Mouse (Mus musculus) hindbrain, embryonic 14.5 days (tissue): ENCODE results near the gene Enah. TPM values are rescaled to one million over a fixed set of nuclear protein-coding genes. Genes with fewer than 3 reads are reported as not detected.

Experiments
- ATAC-seq: fragments of 200-750 bp; cut with Nextera tagmentation; 2 replicates; pipeline ENCODE4 v1.8.0; 2017; ENCODE audit warnings: moderate number of reproducible peaks, mild to moderate bottlenecking, moderate TSS enrichment, moderate library complexity; ENCODE audit not compliant: low FRiP score
- DNase-seq: peaks from one replicate; pipeline ENCODE4 v3.0.0-alpha.2; 2015; ENCODE audit warnings: low spot score
- H3K27ac ChIP-seq: fragments of 300-500 bp; sonication (generic); 2 replicates; pipeline ENCODE4 v1.5.1; 2014; ENCODE audit warnings: mild to moderate bottlenecking, moderate library complexity
- H3K27me3 ChIP-seq: fragments of 300-500 bp; sonication (generic); 2 replicates; pipeline ENCODE4 v1.6.1; 2014; ENCODE audit warnings: mild to moderate bottlenecking, low read length, mixed read lengths; ENCODE audit not compliant: control insufficient read depth, insufficient read depth
- H3K36me3 ChIP-seq: fragments of 300-500 bp; sonication (generic); replicated peaks from 2 replicates; pipeline ENCODE4 v1.6.1; 2014; ENCODE audit not compliant: control insufficient read depth, insufficient read depth
- H3K4me1 ChIP-seq: fragments of 300-500 bp; sonication (generic); replicated peaks from 2 replicates; pipeline ENCODE4 v1.6.1; 2014; ENCODE audit warnings: antibody characterized with exemption, low read length, mixed read lengths; ENCODE audit not compliant: control insufficient read depth, insufficient read depth
- H3K4me2 ChIP-seq: fragments of 300-500 bp; sonication (generic); replicated peaks from 2 replicates; pipeline ENCODE4 v1.6.1; 2014; ENCODE audit warnings: mild to moderate bottlenecking, moderate library complexity
- H3K4me3 ChIP-seq: fragments of 300-500 bp; sonication (generic); replicated peaks from 2 replicates; pipeline ENCODE4 v1.5.1; 2014; ENCODE audit warnings: mild to moderate bottlenecking, low read length
- H3K9ac ChIP-seq: fragments of 300-500 bp; sonication (generic); 2 replicates; pipeline ENCODE4 v1.6.1; 2014
- H3K9me3 ChIP-seq: fragments of 300-500 bp; sonication (generic); 2 replicates; pipeline ENCODE4 v1.6.1; 2016; ENCODE audit warnings: low read length; ENCODE audit not compliant: control insufficient read depth
- WGBS: fragments of 180-500 bp; shearing (Covaris S2); extraction: QIAGEN DNeasy Blood & Tissue Kit; methylation state at CpG from one replicate; pipeline ENCODE4 v1.1.7; 2014; 5-methylcytosine and 5-hydroxymethylcytosine counted together
- polyA plus RNA-seq: library from polyadenylated mRNA; unstranded; fragments of >200 nt; fragmentation: Nextera tagmentation; extraction: Ambion mirVana; gene quantifications from 2 replicates; pipeline ENCODE4 v1.2.1, GENCODE M21; 2014

Enah gene
- polyA plus RNA-seq, 1 experiment from 2014 or later, result 37.7 TPM

GRCm38 (mm10) chr1:182018397-182019265 is 1.2 kb downstream of the Enah start:
- Histone ChIP-seq H3K9me3 (no peaks in the 10 kb centered on the region), H3K4me1 (peaks cover 24% of the 10 kb centered on the region), H3K4me3 (peak overlapping the region; percentile 83), H3K27me3 (no peaks in the 10 kb centered on the region), H3K4me2 (peak overlapping the region; percentile 61), H3K36me3 (no peaks in the 10 kb centered on the region), H3K27ac (peak overlapping the region; percentile 94), H3K9ac (peak overlapping the region; percentile 97)
- ATAC-seq, result peak; percentile 19; the same call in 1 of the 2 replicates
- WGBS, result under 1% methylated on average over 29 of the region's 29 CpGs
- peak; percentile 69 for DNase-seq

- Histone ChIP-seq H3K27ac (no peak overlapping the region), H3K4me1 (no peaks in the 10 kb centered on the region), H3K9ac (no peak overlapping the region), H3K4me2 (no peak overlapping the region), H3K4me3 (no peak overlapping the region), H3K27me3 (no peaks in the 10 kb centered on the region), H3K36me3 (peaks cover 9% of the 10 kb centered on the region; the same call in 1 of the 2 replicates), H3K9me3 (no peaks in the 10 kb centered on the region)
- DNase-seq (no peak), ATAC-seq (no peak)
- 83% methylated on average over 1 of the region's 1 CpGs for WGBS
Measured at GRCm38 (mm10) chr1:182005831-182006230, 14.0 kb downstream of the Enah start.

- Histone ChIP-seq H3K9ac (no peak overlapping the region), H3K4me2 (no peak overlapping the region), H3K9me3 (no peaks in the 10 kb centered on the region), H3K27ac (no peak overlapping the region), H3K27me3 (no peaks in the 10 kb centered on the region), H3K4me1 (peaks cover 17% of the 10 kb centered on the region), H3K4me3 (no peak overlapping the region), H3K36me3 (no peaks in the 10 kb centered on the region)
- WGBS, result 40% methylated on average over 4 of the region's 4 CpGs
- ATAC-seq (no peak), DNase-seq (no peak)
Measured at GRCm38 (mm10) chr1:181998673-181999072, 21.1 kb downstream of the Enah start.

GRCm38 (mm10) chr1:181997791-181998190 is 22.0 kb downstream of the Enah start:
- no peak overlapping the region for H3K4me3 ChIP-seq
- no peak for DNase-seq
- H3K9me3 ChIP-seq, result no peaks in the 10 kb centered on the region
- peaks cover 22% of the 10 kb centered on the region for H3K4me1 ChIP-seq
- ATAC-seq, result no peak
- no peaks in the 10 kb centered on the region for H3K27me3 ChIP-seq
- H3K4me2 ChIP-seq, result no peak overlapping the region
- H3K36me3 ChIP-seq, result no peaks in the 10 kb centered on the region
- no peak overlapping the region for H3K27ac ChIP-seq
- no peak overlapping the region for H3K9ac ChIP-seq
- 64% methylated on average over 3 of the region's 3 CpGs for WGBS

- Histone ChIP-seq H3K36me3 (no peaks in the 10 kb centered on the region), H3K9ac (no peak overlapping the region), H3K4me1 (peaks cover 22% of the 10 kb centered on the region), H3K4me3 (no peak overlapping the region), H3K27ac (no peak overlapping the region), H3K27me3 (no peaks in the 10 kb centered on the region), H3K9me3 (no peaks in the 10 kb centered on the region), H3K4me2 (no peak overlapping the region)
- WGBS, result 69% methylated on average over 5 of the region's 5 CpGs
- ATAC-seq (no peak), DNase-seq (no peak)
Measured at GRCm38 (mm10) chr1:181993597-181993996, 26.2 kb downstream of the Enah start.

GRCm38 (mm10) chr1:181988367-181988766 is 31.4 kb downstream of the Enah start:
- Histone ChIP-seq H3K9me3 (no peaks in the 10 kb centered on the region), H3K27me3 (no peaks in the 10 kb centered on the region), H3K4me1 (peaks cover 13% of the 10 kb centered on the region; the same call in 1 of the 2 replicates), H3K36me3 (no peaks in the 10 kb centered on the region), H3K4me2 (no peak overlapping the region), H3K4me3 (no peak overlapping the region), H3K9ac (no peak overlapping the region), H3K27ac (no peak overlapping the region)
- ATAC-seq, result no peak
- 84% methylated on average over 2 of the region's 2 CpGs for WGBS
- DNase-seq, result no peak

GRCm38 (mm10) chr1:181987226-181987625 is 32.6 kb downstream of the Enah start:
- H3K4me3 ChIP-seq, result no peak overlapping the region
- 70% methylated on average over 2 of the region's 2 CpGs for WGBS
- peaks cover 10% of the 10 kb centered on the region; the same call in 1 of the 2 replicates for H3K4me1 ChIP-seq
- H3K4me2 ChIP-seq, result no peak overlapping the region
- DNase-seq, result no peak
- no peak overlapping the region for H3K27ac ChIP-seq
- H3K27me3 ChIP-seq, result no peaks in the 10 kb centered on the region
- no peaks in the 10 kb centered on the region for H3K36me3 ChIP-seq
- H3K9ac ChIP-seq, result no peak overlapping the region
- ATAC-seq, result no peak
- H3K9me3 ChIP-seq, result no peaks in the 10 kb centered on the region

GRCm38 (mm10) chr1:181985880-181986279 is 33.9 kb downstream of the Enah start:
- no peaks in the 10 kb centered on the region for H3K9me3 ChIP-seq
- DNase-seq, result no peak
- WGBS, result 84% methylated on average over 1 of the region's 1 CpGs
- H3K36me3 ChIP-seq, result no peaks in the 10 kb centered on the region
- H3K9ac ChIP-seq, result no peak overlapping the region
- no peak for ATAC-seq
- no peak overlapping the region for H3K4me3 ChIP-seq
- no peak overlapping the region for H3K27ac ChIP-seq
- no peaks in the 10 kb centered on the region for H3K27me3 ChIP-seq
- H3K4me2 ChIP-seq, result no peak overlapping the region
- peaks cover 4% of the 10 kb centered on the region; the same call in 1 of the 2 replicates for H3K4me1 ChIP-seq

- Histone ChIP-seq H3K9ac (no peak overlapping the region), H3K4me3 (no peak overlapping the region), H3K4me2 (no peak overlapping the region), H3K36me3 (no peaks in the 10 kb centered on the region), H3K27ac (no peak overlapping the region), H3K9me3 (no peaks in the 10 kb centered on the region), H3K27me3 (no peaks in the 10 kb centered on the region), H3K4me1 (peaks cover 8% of the 10 kb centered on the region; the same call in 1 of the 2 replicates)
- no peak for DNase-seq
- no peak for ATAC-seq
- 98% methylated on average over 2 of the region's 2 CpGs for WGBS
Measured at GRCm38 (mm10) chr1:181984811-181985210, 35.0 kb downstream of the Enah start.
